Mouse (Mus musculus) lung, postnatal 36 days (tissue): ENCODE data around the gene Akap10.
"Not testable (repeated sequence)": the region's sequence is repeated elsewhere in the genome, so short reads cannot be mapped to it uniquely, and the experiment has no call there.

Experiments used
- DNase-seq: peaks from one replicate; pipeline ENCODE4 v3.0.0; 2022; ENCODE audit warnings: mixed read lengths

Gene Akap10

GRCm38 (mm10) chr11:61930098-61930517, at the start of gene Akap10:
TSS of gene Akap10 (minus strand) at chr11:61930252.
- peak; percentile 96 for DNase-seq

GRCm38 (mm10) chr11:61975783-61976182, 45.7 kb upstream of the Akap10 start:
- DNase-seq = no peak

GRCm38 (mm10) chr11:61974106-61974707, 44.2 kb upstream of the Akap10 start:
- no peak for DNase-seq

- DNase-seq = no peak
Measured at GRCm38 (mm10) chr11:61971441-61972221, 41.6 kb upstream of the Akap10 start.

- DNase-seq = no peak
Measured at GRCm38 (mm10) chr11:61970901-61971300, 40.8 kb upstream of the Akap10 start.

- no peak for DNase-seq
Measured at GRCm38 (mm10) chr11:61968875-61969274, 38.8 kb upstream of the Akap10 start.

GRCm38 (mm10) chr11:61967034-61967433, 37.0 kb upstream of the Akap10 start:
- DNase-seq = no peak

- DNase-seq = no peak
Measured at GRCm38 (mm10) chr11:61964611-61965010, 34.6 kb upstream of the Akap10 start.

- no peak for DNase-seq
Measured at GRCm38 (mm10) chr11:61963193-61963592, 33.1 kb upstream of the Akap10 start.

- no peak for DNase-seq
Measured at GRCm38 (mm10) chr11:61962684-61963083, 32.6 kb upstream of the Akap10 start.

- no peak for DNase-seq
Measured at GRCm38 (mm10) chr11:61960096-61960495, 30.0 kb upstream of the Akap10 start.

- DNase-seq = not testable (repeated sequence)
Measured at GRCm38 (mm10) chr11:61958706-61959105, 28.7 kb upstream of the Akap10 start.

- no peak for DNase-seq
Measured at GRCm38 (mm10) chr11:61957296-61957813, 27.3 kb upstream of the Akap10 start.

- DNase-seq = peak; percentile 89
Measured at GRCm38 (mm10) chr11:61956572-61957295, 26.7 kb upstream of the Akap10 start, which contains the start of gene Specc1. TSS of gene Specc1 (plus strand) at chr11:61956763.

- no peak for DNase-seq
Measured at GRCm38 (mm10) chr11:61955951-61956350, 25.9 kb upstream of the Akap10 start.

- DNase-seq = no peak
Measured at GRCm38 (mm10) chr11:61955136-61955535, 25.1 kb upstream of the Akap10 start.

GRCm38 (mm10) chr11:61950632-61951031, 20.6 kb upstream of the Akap10 start:
- DNase-seq = peak; percentile 92

- DNase-seq = peak; percentile 75
Measured at GRCm38 (mm10) chr11:61949315-61949714, 19.3 kb upstream of the Akap10 start.

- no peak for DNase-seq
Measured at GRCm38 (mm10) chr11:61946608-61947007, 16.6 kb upstream of the Akap10 start.

- no peak for DNase-seq
Measured at GRCm38 (mm10) chr11:61944417-61944816, 14.4 kb upstream of the Akap10 start.

GRCm38 (mm10) chr11:61942903-61943302, 12.9 kb upstream of the Akap10 start:
- no peak for DNase-seq

- no peak for DNase-seq
Measured at GRCm38 (mm10) chr11:61937761-61938160, 7.7 kb upstream of the Akap10 start.
